Mouse (Mus musculus) liver, adult 2 months (tissue): Measurements from ENCODE around the gene Apoe.

ENCODE experiments used
- CTCF ChIP-seq: fragments of 200-500 bp; IDR thresholded peaks from 2 replicates; pipeline ENCODE4 v1.5.1; 2011; ENCODE audit warnings: low read depth, low read length, control low read depth
- POLR2A ChIP-seq: fragments of 200-500 bp; IDR thresholded peaks from 2 replicates; pipeline ENCODE4 v1.6.1; 2011; ENCODE audit warnings: low read length, control low read depth; ENCODE audit not compliant: insufficient read depth; ENCODE audit errors: extremely low read depth

GRCm38 (mm10) chr7:19678901-19679300 lies 20.1 kb downstream of the Apoe start:
- TF ChIP-seq POLR2A (no peak), CTCF (no peak)
